Mouse (Mus musculus) brain, embryonic 14.5 days (tissue): ENCODE data around the gene Plce1.

Experiments used
- CTCF ChIP-seq: fragments of 200-500 bp; IDR thresholded peaks from 2 replicates; pipeline ENCODE4 v1.5.1; 2012; ENCODE audit warnings: inconsistent platforms, mild to moderate bottlenecking, moderate library complexity, borderline replicate concordance; ENCODE audit not compliant: insufficient read depth, insufficient read length; ENCODE audit errors: extremely low read depth
- POLR2A ChIP-seq: fragments of 200-500 bp; IDR thresholded peaks from 2 replicates; pipeline ENCODE4 v1.6.1; 2012; ENCODE audit warnings: mild to moderate bottlenecking, inconsistent platforms, borderline replicate concordance; ENCODE audit not compliant: poor library complexity, insufficient read depth, insufficient read length, severe bottlenecking; ENCODE audit errors: extremely low read depth

DNA sequence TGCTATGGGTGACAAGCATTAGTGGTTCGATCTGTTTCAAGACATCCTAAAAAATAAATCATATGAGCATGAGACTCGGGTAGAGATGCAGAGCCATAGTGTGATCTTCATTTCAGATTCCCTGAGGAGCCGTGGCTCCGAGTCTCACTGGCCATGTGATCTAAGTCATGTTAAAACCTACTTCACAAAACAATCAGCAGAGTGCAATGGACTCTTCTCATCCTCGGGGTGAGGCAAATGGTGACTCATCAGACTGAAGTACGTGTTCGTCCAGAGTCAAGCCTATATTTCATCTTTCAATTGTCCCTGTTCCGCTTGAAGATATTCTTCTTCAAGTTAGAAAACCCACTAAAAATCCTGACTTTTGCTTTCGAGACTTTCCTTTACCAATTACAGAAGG is 302.6 kb downstream of the Plce1 start:
- TF ChIP-seq POLR2A (no peak), CTCF (no peak)
